Mouse (Mus musculus) bone marrow macrophage, adult 2 months (primary cell): Measurements from ENCODE around the gene Nkx6-2.

Experiments
- CTCF ChIP-seq: IDR thresholded peaks from 2 replicates; pipeline ENCODE4 v1.5.1; 2012; ENCODE audit warnings: low read depth, mild to moderate bottlenecking, low read length, moderate library complexity
- POLR2A ChIP-seq: IDR thresholded peaks from 2 replicates; pipeline ENCODE4 v1.6.1; 2012; ENCODE audit warnings: mild to moderate bottlenecking, low read depth, low read length, borderline replicate concordance

DNA sequence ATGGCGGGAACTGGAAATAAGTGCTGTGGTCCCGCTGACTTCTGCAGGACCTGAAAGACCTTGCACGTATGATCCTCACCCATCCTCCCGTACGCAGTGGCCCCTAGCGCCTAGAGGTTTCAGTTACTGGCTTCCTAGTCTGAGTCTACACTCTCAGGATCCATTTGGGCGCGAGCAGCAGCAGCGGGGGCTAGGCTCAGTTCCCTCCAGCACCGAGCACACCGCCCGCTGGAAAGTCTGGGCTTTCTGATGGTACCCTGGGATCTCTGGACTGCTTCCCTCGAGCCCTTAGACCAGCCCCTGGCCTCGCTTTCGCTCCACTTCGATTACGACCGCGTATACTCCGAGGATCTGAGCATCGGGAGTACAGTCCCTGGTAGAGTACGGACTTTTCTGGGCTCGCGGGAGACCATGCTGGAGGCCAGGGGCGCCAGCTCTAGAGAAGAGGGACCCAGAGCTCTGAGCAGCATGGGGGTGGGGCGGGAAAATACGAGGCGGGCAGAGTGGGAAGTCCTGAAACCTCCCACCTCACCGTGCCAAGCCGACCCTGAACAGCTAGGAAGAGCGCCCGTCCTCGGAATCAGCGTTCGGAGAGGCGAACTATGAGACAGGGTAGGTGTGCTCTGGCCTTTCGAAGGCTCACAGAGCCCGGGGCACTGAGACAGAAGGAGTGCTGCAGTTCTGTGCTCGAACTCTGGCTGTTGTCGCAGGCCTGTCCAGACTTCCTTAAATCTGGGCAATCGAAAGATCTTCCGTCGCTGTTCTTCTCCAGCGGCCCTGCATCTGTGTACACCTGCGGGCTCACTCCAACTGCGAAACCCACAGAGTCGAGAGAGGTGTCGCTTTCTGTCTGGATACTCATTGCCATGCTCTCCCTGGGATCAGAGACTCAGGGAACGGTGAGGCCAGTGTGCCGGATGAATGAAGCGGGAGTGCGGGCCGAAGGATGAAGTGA, 1.9 kb upstream of the Nkx6-2 start:
- TF ChIP-seq CTCF (no peak), POLR2A (no peak)
